Mouse (Mus musculus): ENCODE measurements around the gene Vmn1r64. TPM values are rescaled to one million over a fixed set of nuclear protein-coding genes. Genes with fewer than 3 reads are reported as not detected.
"Not testable (repeated sequence)": the region's sequence is repeated elsewhere in the genome, so short reads cannot be mapped to it uniquely, and the experiment has no call there.

Vmn1r64 gene
- not detected in 2 replicates for polyA plus RNA-seq (2014; fragmentation: Nextera tagmentation; extraction: Ambion mirVana)

DNA sequence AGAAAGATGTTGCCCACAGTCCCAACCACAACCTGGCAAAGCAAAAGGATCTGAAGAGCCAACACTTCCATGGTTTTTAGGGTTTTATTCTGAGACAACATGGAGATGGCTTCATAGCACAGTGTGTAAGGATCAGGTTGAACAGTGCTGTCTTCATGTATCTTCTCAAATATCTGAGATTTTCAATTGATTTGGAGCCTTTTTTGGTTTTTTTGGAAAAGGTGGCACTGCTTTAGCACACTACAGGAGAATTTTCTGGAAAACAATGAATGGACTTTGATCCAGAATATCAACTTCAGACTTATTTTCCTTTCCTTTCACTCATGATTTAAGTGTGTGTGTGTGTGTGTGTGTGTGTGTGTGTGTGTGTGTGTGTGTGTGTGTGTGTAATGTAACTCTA, at the start of gene Vmn1r64:
TSS of gene Vmn1r64 (minus strand) at position 101 of the 400 bp plus-strand sequence.
- Histone ChIP-seq H3K9me3 (ENCODE audit: control insufficient read depth, low read length) (peaks cover 7% of the 10 kb centered on the region), H3K36me3 (ENCODE audit: control insufficient read depth, insufficient read depth, low read length) (no peaks in the 10 kb centered on the region), H3K27ac (ENCODE audit: low read depth, low read length) (no peak within 1 kb of the TSS), H3K4me3 (ENCODE audit: low read depth, low read length) (no peak within 1 kb of the TSS), H3K9ac (ENCODE audit: low read length) (no peak within 1 kb of the TSS), H3K4me1 (ENCODE audit: control insufficient read depth, insufficient read depth, low read length) (no peaks in the 10 kb centered on the region), H3K4me2 (no peak within 1 kb of the TSS), H3K27me3 (ENCODE audit: control insufficient read depth, insufficient read depth, low read length) (no peaks in the 10 kb centered on the region)
- ATAC-seq (ENCODE audit: low FRiP score): no peak
- DNase-seq (ENCODE audit: low spot score, missing footprints): no peak

- no peak for DNase-seq (ENCODE audit: low spot score, missing footprints)
- Histone ChIP-seq H3K9me3 (ENCODE audit: control insufficient read depth, low read length) (peaks cover 18% of the 10 kb centered on the region; the same call in 1 of the 2 replicates), H3K27me3 (ENCODE audit: control insufficient read depth, insufficient read depth, low read length) (no peaks in the 10 kb centered on the region), H3K27ac (ENCODE audit: low read depth, low read length) (no peak overlapping the region), H3K9ac (ENCODE audit: low read length) (no peak overlapping the region), H3K4me3 (ENCODE audit: low read depth, low read length) (no peak overlapping the region), H3K4me1 (ENCODE audit: control insufficient read depth, insufficient read depth, low read length) (no peaks in the 10 kb centered on the region), H3K36me3 (ENCODE audit: control insufficient read depth, insufficient read depth, low read length) (no peaks in the 10 kb centered on the region), H3K4me2 (no peak overlapping the region)
- ATAC-seq (ENCODE audit: low FRiP score): no peak
- 85% methylated on average over 4 of the region's 4 CpGs for WGBS
Measured at GRCm38 (mm10) chr7:5899238-5899637, 14.9 kb upstream of the Vmn1r64 start.

- not testable (repeated sequence) for ATAC-seq (ENCODE audit: low FRiP score); H3K4me2 ChIP-seq; DNase-seq (ENCODE audit: low spot score, missing footprints); H3K9ac ChIP-seq (ENCODE audit: low read length); H3K36me3 ChIP-seq (ENCODE audit: control insufficient read depth, insufficient read depth, low read length); H3K4me1 ChIP-seq (ENCODE audit: control insufficient read depth, insufficient read depth, low read length); H3K27me3 ChIP-seq (ENCODE audit: control insufficient read depth, insufficient read depth, low read length); H3K27ac ChIP-seq (ENCODE audit: low read depth, low read length); H3K4me3 ChIP-seq (ENCODE audit: low read depth, low read length)
- WGBS: 65% methylated on average over 2 of the region's 2 CpGs
- peaks cover 11% of the 10 kb centered on the region; the same call in 1 of the 2 replicates for H3K9me3 ChIP-seq (ENCODE audit: control insufficient read depth, low read length)
Measured at GRCm38 (mm10) chr7:5897245-5897644, 12.9 kb upstream of the Vmn1r64 start.

Other genes with a start within 250 kb of the Vmn1r64 start
- gene Vmn1r62, start 210.9 kb downstream of the Vmn1r64 start, polyA plus RNA-seq (2014; fragmentation: Nextera tagmentation; extraction: Ambion mirVana): not detected in 2 replicates
- not detected in 2 replicates for gene Vmn1r63, start 79.1 kb downstream of the Vmn1r64 start, polyA plus RNA-seq (2014; fragmentation: Nextera tagmentation; extraction: Ambion mirVana)
- not detected in 2 replicates for gene Vmn1r65, start 126.5 kb upstream of the Vmn1r64 start, polyA plus RNA-seq (2014; fragmentation: Nextera tagmentation; extraction: Ambion mirVana)
- not detected in 2 replicates for gene Nlrp4c, start 160.6 kb upstream of the Vmn1r64 start, polyA plus RNA-seq (2014; fragmentation: Nextera tagmentation; extraction: Ambion mirVana)